In genomic region chr8:9233326-9233919, GRCm38 (mm10) we compare ENCODE assay signal across 9 mouse cellular contexts.
DNase-seq lines count a peak whose midpoint lies in the region; ATAC-seq and TF ChIP-seq lines count a peak whose summit lies in the region.
"Had no signal": no experiment of that assay in that cellular context is flagged by ENCODE, and none has a peak within 500 bp of the region (broad histone marks: within the 10 kb centered on the region; RNA-seq: fewer than 3 reads in every experiment).

No protein-coding gene starts in this region.

- in situ Hi-C loops in ES-E14 (cut with MboI; ENCODE audit: low sequenced_read_pairs in 2 of 2, unreplicated experiment in 2 of 2), result loop anchor here (25.0 kb wide), 2 partner anchors 354 to 704 kb away; no protein-coding TSS in a partner anchor

- peak; percentile 91 for ATAC-seq in forebrain, embryonic 13.5 days
- ATAC-seq in hindbrain, embryonic 12.5 days (ENCODE audit: low FRiP score), result peak; percentile 88

- H3K4me3 ChIP-seq in ES-E14 (ENCODE audit: insufficient read depth in 1 of 2, low read depth in 1 of 2, low read length in 2 of 2, poor library complexity in 1 of 2, severe bottlenecking in 1 of 2), result no peak overlapping the region
- no peak overlapping the region for H3K4me3 ChIP-seq in forebrain, embryonic 13.5 days
- no peak overlapping the region for H3K4me3 ChIP-seq in hindbrain, embryonic 12.5 days
- H3K4me3 ChIP-seq: liver, embryonic 15.5 days had no signal

- H3K27me3 ChIP-seq in forebrain, embryonic 13.5 days, result no peaks in the 10 kb centered on the region
- H3K27me3 ChIP-seq in hindbrain, embryonic 12.5 days, result no peaks in the 10 kb centered on the region
- H3K27me3 ChIP-seq: liver, embryonic 15.5 days had no signal

- H3K4me2 ChIP-seq in forebrain, embryonic 13.5 days, result peak overlapping the region; percentile 25; the same call in 1 of the 2 replicates
- 0 out of 2 replicates have a peak overlapping the region, but pooled peaks have one; percentile 15 for H3K4me2 ChIP-seq in hindbrain, embryonic 12.5 days (replicated peaks)
- H3K4me2 ChIP-seq: liver, embryonic 15.5 days had no signal

- H3K4me1 ChIP-seq in ES-E14 (ENCODE audit: control insufficient read depth in 2 of 2, insufficient read depth in 2 of 2, low read length in 2 of 2, poor library complexity in 1 of 2), result no peaks in the 10 kb centered on the region
- peaks cover 25% of the 10 kb centered on the region for H3K4me1 ChIP-seq in forebrain, embryonic 13.5 days
- H3K4me1 ChIP-seq in hindbrain, embryonic 12.5 days, result no peaks in the 10 kb centered on the region; the same call in 1 of the 2 replicates
- H3K4me1 ChIP-seq: liver, embryonic 15.5 days had no signal

- WGBS in forebrain, embryonic 13.5 days, result 6% methylated on average over 12 of the region's 12 CpGs
- WGBS in hindbrain, embryonic 12.5 days, result 5% methylated on average over 12 of the region's 12 CpGs

- no peak overlapping the region for H3K9ac ChIP-seq in ES-E14 (ENCODE audit: insufficient read depth, low read depth, low read length, poor library complexity, severe bottlenecking)
- no peak overlapping the region for H3K9ac ChIP-seq in forebrain, embryonic 13.5 days
- no peak overlapping the region for H3K9ac ChIP-seq in hindbrain, embryonic 12.5 days
- H3K9ac ChIP-seq: liver, embryonic 15.5 days had no signal

- H3K9me3 ChIP-seq in ES-E14 (ENCODE audit: control insufficient read depth, insufficient read depth, low read depth, low read length), result no peaks in the 10 kb centered on the region
- H3K9me3 ChIP-seq in forebrain, embryonic 13.5 days (replicated peaks), result no peaks in the 10 kb centered on the region
- no peaks in the 10 kb centered on the region for H3K9me3 ChIP-seq in hindbrain, embryonic 12.5 days (replicated peaks)
- H3K9me3 ChIP-seq: liver, embryonic 15.5 days had no signal

- H3K36me3 ChIP-seq in ES-E14 (ENCODE audit: control insufficient read depth, insufficient read depth, low read length, poor library complexity, severe bottlenecking), result no peaks in the 10 kb centered on the region
- H3K36me3 ChIP-seq in forebrain, embryonic 13.5 days (ENCODE audit: poor library complexity, severe bottlenecking), result no peaks in the 10 kb centered on the region
- H3K36me3 ChIP-seq in hindbrain, embryonic 12.5 days, result no peaks in the 10 kb centered on the region
- H3K36me3 ChIP-seq: liver, embryonic 15.5 days had no signal

- DNase-seq in ES-E14 (ENCODE audit: low read depth, low spot score), result peak; percentile 65
- peak; percentile 34 for DNase-seq in c-Kit-positive CD71-positive TER-119-negative erythroid progenitor cells, embryonic 14.5 days (ENCODE audit: low read depth)
- peak; percentile 98 to 99 for DNase-seq in layer of hippocampus, postnatal 10 days (ENCODE audit: low spot score in 2 of 2)
- DNase-seq in lung, postnatal 25 days (ENCODE audit: low spot score), result peak; percentile 64
- peak; percentile 93 to 96 for DNase-seq in right cerebral cortex, postnatal 10 days (ENCODE audit: low spot score in 2 of 2)
- peak; percentile 62 for DNase-seq in urinary bladder, postnatal 10 days (ENCODE audit: low spot score)

- H3K27ac ChIP-seq in ES-E14 (ENCODE audit: insufficient read depth, low read depth, low read length, poor library complexity, severe bottlenecking), result no peak overlapping the region
- H3K27ac ChIP-seq in forebrain, embryonic 13.5 days, result no peak overlapping the region
- no peak overlapping the region for H3K27ac ChIP-seq in hindbrain, embryonic 12.5 days
- H3K27ac ChIP-seq: liver, embryonic 15.5 days had no signal

TF ChIP-seq in ES-E14, 5 proteins besides CTCF, POLR2A, EP300 and RAD21:
- TF ChIP-seq ZNF384 (IDR thresholded peaks at IDR 0.05; ENCODE audit: low read depth, low read length), result no peak
- TF ChIP-seq ZC3H11A (IDR thresholded peaks at IDR 0.05; ENCODE audit: borderline replicate concordance, low read depth, low read length), result peak; percentile 37; the same call in 1 of the 2 replicates
- no peak for TF ChIP-seq HCFC1 (IDR thresholded peaks at IDR 0.05; ENCODE audit: borderline replicate concordance, insufficient read depth, low read length)
- no peak for TF ChIP-seq CHD2 (IDR thresholded peaks at IDR 0.05; ENCODE audit: low read depth, low read length)
- TF ChIP-seq MAFK (IDR thresholded peaks at IDR 0.05; ENCODE audit: insufficient read depth, low read depth, low read length), result no peak
TF ChIP-seq in ES-E14: peak in this region for 1.

Comparison
In these comparisons a context has a peak if more than half of its experiments do, and no peak if none do; other contexts are left out.
1. DNase-seq: peak in every context shown above with its lines; median percentile 98 in layer of hippocampus, postnatal 10 days; 94 in right cerebral cortex, postnatal 10 days; 65 in ES-E14; 64 in lung, postnatal 25 days; 62 in urinary bladder, postnatal 10 days; 34 in c-Kit-positive CD71-positive TER-119-negative erythroid progenitor cells, embryonic 14.5 days.